Mouse (Mus musculus) lung, embryonic 16.5 days (tissue): Measurements from ENCODE around the gene Cap1. TPM values are rescaled to one million over a fixed set of nuclear protein-coding genes. Genes with fewer than 3 reads are reported as not detected.
"Not testable (repeated sequence)": the region's sequence is repeated elsewhere in the genome, so short reads cannot be mapped to it uniquely, and the experiment has no call there.

Source experiments
- ATAC-seq: fragments of 200-750 bp; cut with Nextera tagmentation; 2 replicates; pipeline ENCODE4 v1.8.0; 2017; ENCODE audit warnings: low read depth, mild to moderate bottlenecking, moderate library complexity
- H3K27ac ChIP-seq: fragments of 300-500 bp; sonication (generic); 2 replicates; pipeline ENCODE4 v1.5.1; 2014; ENCODE audit warnings: mild to moderate bottlenecking, control low read depth, low read length
- H3K27me3 ChIP-seq: fragments of 300-500 bp; sonication (generic); 2 replicates; pipeline ENCODE4 v1.6.1; 2014; ENCODE audit warnings: low read depth, low read length, mixed read lengths; ENCODE audit not compliant: control insufficient read depth, insufficient read depth
- H3K36me3 ChIP-seq: fragments of 300-500 bp; sonication (generic); 2 replicates; pipeline ENCODE4 v1.6.1; 2014; ENCODE audit warnings: low read length; ENCODE audit not compliant: control insufficient read depth, insufficient read depth
- H3K4me1 ChIP-seq: fragments of 300-500 bp; sonication (generic); replicated peaks from 2 replicates; pipeline ENCODE4 v1.6.1; 2014; ENCODE audit warnings: low read length, mixed read lengths; ENCODE audit not compliant: control insufficient read depth, insufficient read depth
- H3K4me2 ChIP-seq: fragments of 300-500 bp; sonication (generic); 2 replicates; pipeline ENCODE4 v1.6.1; 2014; ENCODE audit warnings: low read depth, low read length, control low read depth
- H3K4me3 ChIP-seq: fragments of 300-500 bp; sonication (generic); 2 replicates; pipeline ENCODE4 v1.5.1; 2014; ENCODE audit warnings: mild to moderate bottlenecking, low read length, control low read depth
- H3K9ac ChIP-seq: fragments of 300-500 bp; sonication (generic); 2 replicates; pipeline ENCODE4 v1.6.1; 2014; ENCODE audit warnings: low read length, control low read depth
- H3K9me3 ChIP-seq: fragments of 300-500 bp; sonication (generic); 2 replicates; pipeline ENCODE4 v1.6.1; 2016; ENCODE audit warnings: low read length; ENCODE audit not compliant: control insufficient read depth
- WGBS: fragments of 180-500 bp; shearing (Covaris S2); extraction: QIAGEN DNeasy Blood & Tissue Kit; methylation state at CpG from one replicate; pipeline ENCODE4 v1.1.7; 2014; 5-methylcytosine and 5-hydroxymethylcytosine counted together
- polyA plus RNA-seq: library from polyadenylated mRNA; unstranded; fragments of >200 nt; fragmentation: Nextera tagmentation; extraction: Ambion mirVana; gene quantifications from 2 replicates; pipeline ENCODE4 v1.2.1, GENCODE M21; 2015

The Cap1 gene
- polyA plus RNA-seq, 1 experiment from 2014 or later: 104 TPM

DNA sequence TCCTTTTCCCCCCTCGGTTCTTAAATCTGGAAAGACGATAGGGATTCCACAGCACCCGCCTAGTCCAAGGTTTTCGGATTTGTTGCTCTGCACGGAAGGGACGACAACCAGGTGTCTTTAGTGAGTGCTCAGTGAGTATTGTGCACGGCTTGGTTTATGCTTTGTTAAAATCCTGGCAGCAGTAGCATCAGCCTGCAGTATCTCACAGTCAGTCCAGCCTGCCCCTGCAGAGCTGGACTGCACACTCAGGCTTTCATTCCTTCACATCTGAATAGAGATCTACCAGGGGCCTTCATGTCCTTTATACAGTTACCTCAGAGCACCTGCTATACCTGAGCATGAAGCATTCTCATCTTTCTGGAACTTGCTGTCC, 49.5 kb downstream of the Cap1 start:
- Histone ChIP-seq H3K4me2 (peak overlapping the region; percentile 92), H3K27me3 (no peaks in the 10 kb centered on the region), H3K27ac (no peak overlapping the region), H3K9ac (peak overlapping the region; percentile 73), H3K9me3 (no peaks in the 10 kb centered on the region), H3K4me1 (peaks cover 12% of the 10 kb centered on the region), H3K4me3 (peak overlapping the region; percentile 67), H3K36me3 (no peaks in the 10 kb centered on the region)
- 0% methylated on average over 7 of the region's 7 CpGs for whole genome bisulfite sequencing
- peak; percentile 63 for ATAC-seq

DNA sequence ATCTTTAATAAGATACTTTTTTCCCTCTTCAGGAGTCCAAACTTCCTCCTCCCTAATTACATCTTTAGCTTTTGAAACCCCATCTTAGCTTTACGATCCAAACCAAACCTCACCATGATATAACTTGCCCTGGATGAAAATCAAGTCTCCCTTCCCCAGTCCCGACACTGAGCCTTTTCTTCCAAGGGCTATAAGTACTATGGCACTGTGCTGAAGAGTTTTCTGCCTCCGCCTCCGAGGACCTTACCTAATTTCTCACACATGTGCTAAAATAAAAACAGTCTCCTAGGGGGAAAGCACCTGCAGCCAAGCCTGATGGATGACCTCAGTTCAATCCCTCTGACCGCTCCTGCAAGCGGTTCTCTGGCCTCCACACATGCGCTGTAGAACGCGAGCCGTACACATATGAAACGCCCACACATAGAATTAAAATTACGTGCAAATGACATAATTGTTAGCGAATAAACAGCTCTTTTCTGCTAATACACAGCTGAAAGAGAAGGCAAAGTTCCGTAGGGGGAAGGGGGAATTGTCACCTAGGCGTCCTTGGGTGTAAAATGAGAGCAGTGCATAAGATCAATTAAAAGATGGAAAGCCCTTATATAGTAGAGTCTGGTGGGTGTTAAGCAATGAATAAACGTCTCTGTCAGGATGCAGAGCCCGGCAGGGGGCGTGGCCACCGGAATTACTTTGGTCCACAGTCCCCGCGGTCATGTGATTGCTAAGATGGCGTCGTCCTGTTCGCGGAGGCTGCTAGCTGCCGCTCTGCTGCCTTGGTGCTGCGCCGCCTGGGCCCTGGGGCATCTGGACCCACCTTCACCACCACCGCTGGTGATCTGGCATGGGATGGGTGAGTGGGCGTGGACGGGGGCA, 50.1 kb downstream of the Cap1 start, which contains the start of gene Ppt1:
Gene Ppt1, plus strand, starts transcription at position 713 of the 873 bp plus-strand sequence.
- Histone ChIP-seq H3K9me3 (no peaks in the 10 kb centered on the region), H3K27me3 (no peaks in the 10 kb centered on the region), H3K27ac (no peak within 1 kb of the TSS), H3K4me2 (peak within 1 kb of the TSS; percentile 92), H3K4me1 (peaks cover 12% of the 10 kb centered on the region), H3K9ac (peak within 1 kb of the TSS; percentile 73), H3K36me3 (no peaks in the 10 kb centered on the region), H3K4me3 (peak within 1 kb of the TSS; percentile 67)
- WGBS: 4% methylated on average over 31 of the region's 31 CpGs
- ATAC-seq: peak; percentile 93

DNA sequence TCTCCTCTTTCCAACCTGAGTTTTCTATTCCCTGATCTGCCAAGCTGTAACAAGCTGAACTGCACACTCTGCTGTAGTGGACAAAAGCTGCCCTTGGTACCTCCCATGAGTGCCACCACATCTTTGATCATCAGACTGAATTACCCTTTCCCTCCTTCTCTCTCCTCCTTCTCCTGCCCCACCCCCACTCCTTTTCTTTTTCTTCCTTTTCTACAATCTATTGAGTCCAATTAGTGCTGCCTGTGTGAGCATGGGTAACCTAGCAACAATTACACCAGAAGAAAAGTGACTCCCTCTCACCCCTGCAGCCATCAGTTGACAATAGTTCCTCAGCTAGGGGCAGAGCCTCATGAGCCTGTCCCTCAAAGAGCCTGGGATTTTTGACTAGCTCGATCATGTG, 54.0 kb downstream of the Cap1 start:
- WGBS: 79% methylated on average over 1 of the region's 1 CpGs
- H3K4me2 ChIP-seq: no peak overlapping the region
- ATAC-seq: no peak
- no peaks in the 10 kb centered on the region for H3K27me3 ChIP-seq
- no peak overlapping the region for H3K4me3 ChIP-seq
- no peak overlapping the region for H3K27ac ChIP-seq
- H3K9ac ChIP-seq: no peak overlapping the region
- H3K36me3 ChIP-seq: no peaks in the 10 kb centered on the region
- H3K9me3 ChIP-seq: no peaks in the 10 kb centered on the region
- peaks cover 10% of the 10 kb centered on the region for H3K4me1 ChIP-seq

DNA sequence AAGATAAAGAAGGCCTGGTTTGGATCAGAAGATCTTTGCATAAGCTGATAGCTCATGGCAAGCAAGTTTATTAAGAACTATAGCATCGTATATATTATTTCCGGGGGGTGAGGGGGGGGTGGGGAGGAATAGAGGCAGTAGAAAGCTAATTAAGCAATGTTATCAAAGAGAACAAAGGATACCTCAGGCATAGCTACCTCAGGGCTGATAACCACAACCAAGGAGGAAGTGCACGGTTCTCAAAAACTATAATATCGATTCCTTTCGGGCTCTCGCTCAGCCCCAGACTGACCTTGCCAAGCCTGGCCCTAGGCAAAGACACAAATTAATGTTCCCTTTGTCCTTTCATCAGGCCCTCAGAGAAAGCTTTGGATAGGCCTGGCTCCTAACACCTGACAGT, 56.5 kb downstream of the Cap1 start:
- no peak overlapping the region for H3K9ac ChIP-seq
- H3K4me3 ChIP-seq: no peak overlapping the region
- no peaks in the 10 kb centered on the region for H3K36me3 ChIP-seq
- H3K9me3 ChIP-seq: no peaks in the 10 kb centered on the region
- ATAC-seq: no peak
- H3K4me1 ChIP-seq: no peaks in the 10 kb centered on the region
- H3K27ac ChIP-seq: no peak overlapping the region
- no peaks in the 10 kb centered on the region for H3K27me3 ChIP-seq
- H3K4me2 ChIP-seq: no peak overlapping the region
- 85% methylated on average over 6 of the region's 6 CpGs for WGBS

DNA sequence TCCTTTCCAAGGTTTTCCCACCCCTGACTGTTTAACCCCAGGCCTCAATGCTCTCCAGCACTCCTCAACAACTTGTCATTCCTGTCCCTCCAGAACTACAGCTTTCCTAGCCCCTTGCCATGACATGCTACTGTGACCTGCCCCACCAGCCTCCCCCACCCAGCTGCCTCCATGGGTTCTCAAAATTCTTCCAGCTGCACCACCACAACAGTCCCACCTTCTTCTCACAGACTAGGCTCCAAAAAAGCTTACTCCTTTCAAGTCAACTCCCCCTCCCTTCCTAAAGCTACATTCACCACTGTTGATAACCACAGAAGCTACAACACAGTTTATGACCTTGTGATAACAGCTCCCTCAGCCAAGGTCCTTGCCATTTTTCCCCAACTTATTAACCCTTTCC, 58.2 kb downstream of the Cap1 start:
- H3K4me2 ChIP-seq: no peak overlapping the region
- H3K27me3 ChIP-seq: no peaks in the 10 kb centered on the region
- no peak for ATAC-seq
- H3K9ac ChIP-seq: no peak overlapping the region
- no peaks in the 10 kb centered on the region for H3K4me1 ChIP-seq
- H3K36me3 ChIP-seq: no peaks in the 10 kb centered on the region
- no peak overlapping the region for H3K27ac ChIP-seq
- no peak overlapping the region for H3K4me3 ChIP-seq
- H3K9me3 ChIP-seq: no peaks in the 10 kb centered on the region

DNA sequence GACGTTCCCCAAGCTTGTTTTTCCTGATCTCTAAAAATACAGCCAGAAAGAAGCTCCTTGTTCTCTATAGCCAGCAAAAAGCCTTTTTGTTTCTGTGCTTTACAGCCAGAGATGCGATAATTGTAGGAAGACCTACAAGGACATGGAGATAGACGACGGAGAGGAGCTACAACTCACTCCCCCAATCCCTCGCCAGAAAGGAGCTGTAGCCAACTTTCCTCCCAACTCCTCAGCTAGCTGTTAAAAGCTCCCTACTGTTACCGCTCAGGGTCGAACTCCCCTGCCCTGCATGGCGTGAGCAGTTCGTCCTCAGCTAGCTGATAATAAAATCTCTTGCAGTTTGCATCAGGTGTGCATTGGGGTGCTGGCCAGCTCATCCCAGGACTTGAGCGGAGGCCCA, 64.9 kb downstream of the Cap1 start:
- not testable (repeated sequence) for H3K4me2 ChIP-seq, H3K4me1 ChIP-seq, H3K9ac ChIP-seq, H3K9me3 ChIP-seq, H3K27me3 ChIP-seq, H3K27ac ChIP-seq, H3K36me3 ChIP-seq, H3K4me3 ChIP-seq, ATAC-seq
- WGBS: 27% methylated on average over 10 of the region's 10 CpGs

DNA sequence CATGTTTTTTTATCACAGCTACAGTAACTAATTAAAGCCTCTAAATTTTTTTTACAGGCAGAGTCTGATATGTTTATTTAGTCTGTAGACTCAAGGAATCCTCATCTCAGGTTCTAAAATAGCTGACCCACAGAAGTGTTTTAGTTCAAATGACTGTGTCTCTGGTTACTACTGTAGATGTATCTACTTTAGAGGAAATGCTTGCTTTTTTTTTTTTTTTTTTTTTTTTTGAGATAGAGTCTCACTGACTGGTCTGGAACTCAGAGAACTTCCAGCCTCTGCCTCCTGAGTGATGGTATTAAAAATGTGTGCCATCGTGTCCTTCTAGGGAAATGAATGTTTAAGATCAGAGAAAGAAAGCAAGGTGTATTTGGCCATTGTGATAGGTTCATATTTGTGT, 69.7 kb downstream of the Cap1 start:
- ATAC-seq: no peak
- H3K4me3 ChIP-seq: no peak overlapping the region
- H3K9ac ChIP-seq: no peak overlapping the region
- no peaks in the 10 kb centered on the region for H3K36me3 ChIP-seq
- H3K4me2 ChIP-seq: no peak overlapping the region
- 88% methylated on average over 1 of the region's 1 CpGs for WGBS
- H3K4me1 ChIP-seq: no peaks in the 10 kb centered on the region
- no peaks in the 10 kb centered on the region for H3K9me3 ChIP-seq
- H3K27me3 ChIP-seq: no peaks in the 10 kb centered on the region
- no peak overlapping the region for H3K27ac ChIP-seq

DNA sequence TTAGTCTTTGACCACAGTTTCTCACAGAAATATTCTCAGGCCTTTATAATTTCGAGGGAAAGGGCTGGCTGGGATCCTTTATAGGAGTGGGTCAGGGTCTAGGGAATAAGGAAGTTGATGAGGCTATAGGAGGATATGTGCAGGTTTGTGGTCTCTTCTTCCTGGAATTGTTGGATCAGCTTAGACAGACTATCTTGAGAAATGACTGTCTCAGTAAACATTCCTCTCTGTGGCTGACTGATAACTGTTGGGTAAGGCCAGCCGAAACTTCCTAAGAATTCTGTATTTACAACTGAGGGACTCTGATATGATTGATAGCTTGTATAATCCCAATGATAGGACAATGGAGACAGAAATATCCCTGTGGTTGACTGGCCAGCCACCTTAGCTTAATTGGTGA, 74.0 kb downstream of the Cap1 start:
- Histone ChIP-seq H3K27ac (no peak overlapping the region), H3K9ac (no peak overlapping the region), H3K27me3 (no peaks in the 10 kb centered on the region), H3K36me3 (no peaks in the 10 kb centered on the region), H3K4me2 (no peak overlapping the region), H3K9me3 (no peaks in the 10 kb centered on the region), H3K4me1 (no peaks in the 10 kb centered on the region), H3K4me3 (no peak overlapping the region)
- no peak for ATAC-seq
- 48% methylated on average over 2 of the region's 2 CpGs for WGBS

DNA sequence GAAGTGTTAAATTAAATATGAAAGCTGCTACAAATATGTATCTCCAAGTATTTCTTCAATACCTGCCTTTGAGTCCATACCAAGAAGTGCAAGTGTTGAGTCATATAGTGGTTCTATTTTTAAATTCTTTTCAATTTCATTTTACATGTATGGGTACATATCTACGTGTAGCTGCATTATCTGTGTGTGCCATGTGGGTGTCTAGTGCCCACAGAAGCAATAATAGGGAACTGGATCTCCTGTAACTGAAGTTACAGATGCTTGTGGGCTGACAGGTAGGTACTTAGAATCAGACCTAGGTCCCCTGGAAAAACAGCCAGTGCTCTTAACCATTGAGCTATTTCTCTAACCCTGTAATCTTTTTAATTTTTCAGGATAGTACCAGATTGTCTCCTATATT, 74.7 kb downstream of the Cap1 start:
- WGBS: 59% methylated on average over 1 of the region's 1 CpGs
- Histone ChIP-seq H3K27ac (no peak overlapping the region), H3K9me3 (no peaks in the 10 kb centered on the region), H3K36me3 (no peaks in the 10 kb centered on the region), H3K4me1 (no peaks in the 10 kb centered on the region), H3K9ac (no peak overlapping the region), H3K4me3 (no peak overlapping the region), H3K4me2 (no peak overlapping the region), H3K27me3 (no peaks in the 10 kb centered on the region)
- no peak for ATAC-seq
